Mouse (Mus musculus) liver, embryonic 14.5 days (tissue): ENCODE data around the gene H2-Eb1.

ENCODE experiments used
- CTCF ChIP-seq: IDR thresholded peaks from 2 replicates; pipeline ENCODE4 v1.5.1; 2016; ENCODE audit warnings: antibody characterized with exemption, low read depth, control low read depth
- EP300 ChIP-seq: IDR thresholded peaks from 2 replicates; pipeline ENCODE4 v1.6.1; 2016; ENCODE audit warnings: antibody characterized with exemption, low read depth

GRCm38 (mm10) chr17:34317275-34317674 is 11.6 kb downstream of the H2-Eb1 start:
- TF ChIP-seq CTCF (no peak), EP300 (no peak)
